Mouse (Mus musculus) liver, embryonic 11.5 days (tissue): Measurements from ENCODE around the gene Tagap1. TPM values are rescaled to one million over a fixed set of nuclear protein-coding genes. Genes with fewer than 3 reads are reported as not detected.
"Not testable (repeated sequence)": the region's sequence is repeated elsewhere in the genome, so short reads cannot be mapped to it uniquely, and the experiment has no call there.

Experiments used
- ATAC-seq: fragments of 200-750 bp; cut with Nextera tagmentation; replicated peaks from 2 replicates; pipeline ENCODE4 v1.8.0; 2017; ENCODE audit warnings: moderate number of reproducible peaks, mild to moderate bottlenecking, moderate TSS enrichment, moderate library complexity; ENCODE audit not compliant: low FRiP score
- DNase-seq: peaks from one replicate; pipeline ENCODE4 v3.0.0-alpha.2; 2017; ENCODE audit warnings: low spot score
- H3K27ac ChIP-seq: fragments of 300-500 bp; sonication (generic); 2 replicates; pipeline ENCODE4 v1.5.1; 2014; ENCODE audit warnings: mild to moderate bottlenecking, low read depth, low read length, control low read depth
- H3K27me3 ChIP-seq: fragments of 300-500 bp; sonication (generic); replicated peaks from 2 replicates; pipeline ENCODE4 v1.6.1; 2014; ENCODE audit warnings: low read length, mixed read lengths; ENCODE audit not compliant: control insufficient read depth, insufficient read depth
- H3K36me3 ChIP-seq: fragments of 300-500 bp; sonication (generic); 2 replicates; pipeline ENCODE4 v1.6.1; 2014; ENCODE audit warnings: mild to moderate bottlenecking, low read length, moderate library complexity, mixed read lengths; ENCODE audit not compliant: control insufficient read depth, insufficient read depth
- H3K4me1 ChIP-seq: fragments of 300-500 bp; sonication (generic); replicated peaks from 2 replicates; pipeline ENCODE4 v1.6.1; 2014; ENCODE audit warnings: low read length, mixed read lengths; ENCODE audit not compliant: control insufficient read depth, insufficient read depth
- H3K4me2 ChIP-seq: fragments of 300-500 bp; sonication (generic); 2 replicates; pipeline ENCODE4 v1.6.1; 2014; ENCODE audit warnings: mild to moderate bottlenecking, control low read depth, moderate library complexity
- H3K4me3 ChIP-seq: fragments of 300-500 bp; sonication (generic); 2 replicates; pipeline ENCODE4 v1.5.1; 2014; ENCODE audit warnings: low read depth, low read length, control low read depth
- H3K9ac ChIP-seq: fragments of 300-500 bp; sonication (generic); 2 replicates; pipeline ENCODE4 v1.6.1; 2014; ENCODE audit warnings: low read depth, low read length, control low read depth
- H3K9me3 ChIP-seq: fragments of 300-500 bp; sonication (generic); 2 replicates; pipeline ENCODE4 v1.6.1; 2016; ENCODE audit warnings: low read length, inconsistent platforms, mixed read lengths; ENCODE audit not compliant: control insufficient read depth
- WGBS: fragments of 180-500 bp; shearing (Covaris S2); extraction: QIAGEN DNeasy Blood & Tissue Kit; methylation state at CpG from one replicate; pipeline ENCODE4 v1.1.7; 2014; 5-methylcytosine and 5-hydroxymethylcytosine counted together
- polyA plus RNA-seq: library from polyadenylated mRNA; unstranded; fragments of >200 nt; fragmentation: Nextera tagmentation; extraction: Ambion mirVana; gene quantifications from 2 replicates; pipeline ENCODE4 v1.2.1, GENCODE M21; 2014

Gene Tagap1
- polyA plus RNA-seq, 1 experiment from 2014 or later: 36.4 TPM

DNA sequence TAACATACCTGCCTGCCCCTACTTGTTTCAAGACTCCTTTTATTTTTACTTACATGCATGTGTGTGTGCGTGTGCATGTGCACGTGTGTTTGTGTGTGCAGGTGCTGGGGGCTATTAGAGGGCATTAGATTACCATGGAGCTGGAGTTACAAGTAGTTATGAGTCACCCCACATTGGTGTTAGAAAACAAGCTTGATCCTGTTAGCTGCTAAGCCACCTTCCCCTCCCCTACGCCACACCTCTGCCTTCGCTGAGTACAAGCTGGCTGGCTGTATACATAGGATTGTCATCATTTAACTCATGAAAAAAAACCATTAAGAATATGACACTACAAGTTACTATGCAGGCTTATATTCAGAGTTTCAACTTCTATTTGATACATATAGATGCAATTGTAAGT is 45.7 kb downstream of the Tagap1 start:
- not testable (repeated sequence) for H3K9me3 ChIP-seq, H3K9ac ChIP-seq, H3K4me2 ChIP-seq, H3K27ac ChIP-seq, H3K4me1 ChIP-seq, H3K27me3 ChIP-seq, H3K4me3 ChIP-seq, ATAC-seq, H3K36me3 ChIP-seq, DNase-seq
- 96% methylated on average over 2 of the region's 4 CpGs for WGBS

DNA sequence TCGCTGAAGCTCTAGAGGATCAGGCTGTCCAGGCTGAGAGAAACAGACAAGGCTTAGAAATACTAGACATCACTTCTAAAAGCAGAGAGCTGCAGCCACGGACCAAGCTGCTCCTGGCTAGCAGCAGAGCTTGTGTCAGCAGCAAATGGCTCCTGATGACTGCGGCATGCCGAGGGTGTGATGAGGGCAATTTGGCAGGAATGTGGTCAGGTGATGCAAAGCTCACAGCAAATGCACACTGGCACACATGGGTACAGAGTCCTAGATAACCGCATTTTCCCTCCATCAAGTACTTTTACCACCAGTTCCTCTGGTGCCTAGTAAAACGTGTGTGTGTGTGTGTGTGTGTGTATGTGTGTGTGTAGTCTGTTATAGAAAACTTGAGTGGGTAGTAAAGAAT is 46.9 kb downstream of the Tagap1 start:
- not testable (repeated sequence) for ATAC-seq, H3K9me3 ChIP-seq, DNase-seq, H3K27me3 ChIP-seq, H3K4me2 ChIP-seq, H3K4me1 ChIP-seq, H3K4me3 ChIP-seq, H3K36me3 ChIP-seq, H3K27ac ChIP-seq, H3K9ac ChIP-seq
- 45% methylated on average over 1 of the region's 6 CpGs for WGBS

Other genes with a start within 250 kb of the Tagap1 start
- 96.2 and 97.3 TPM in 2 replicates for gene Ezr, start 178.4 kb downstream of the Tagap1 start, polyA plus RNA-seq
- 28.1 and 29.6 TPM in 2 replicates for gene Rsph3b, start 12.5 kb downstream of the Tagap1 start, polyA plus RNA-seq
- 138 and 150 TPM in 2 replicates for gene Rnaset2b, start 9.5 kb upstream of the Tagap1 start, polyA plus RNA-seq
- gene Gm49721, start 17.7 kb upstream of the Tagap1 start, polyA plus RNA-seq: 0.12 TPM in 1 of 2 replicates, not detected in the other
- not detected in 2 replicates for gene Gm1604a, start 64.4 kb upstream of the Tagap1 start, polyA plus RNA-seq
- gene Rps6ka2, start 209.0 kb upstream of the Tagap1 start, polyA plus RNA-seq: 12.7 and 13.2 TPM in 2 replicates